Mouse (Mus musculus): ENCODE measurements at regions not wholly inside any gene's neighbourhood (a gene's known extent, or its start where the extent isn't known, plus 50 kb on each side); places are given as distances from the start of the nearest gene placed in this dataset.

DNA sequence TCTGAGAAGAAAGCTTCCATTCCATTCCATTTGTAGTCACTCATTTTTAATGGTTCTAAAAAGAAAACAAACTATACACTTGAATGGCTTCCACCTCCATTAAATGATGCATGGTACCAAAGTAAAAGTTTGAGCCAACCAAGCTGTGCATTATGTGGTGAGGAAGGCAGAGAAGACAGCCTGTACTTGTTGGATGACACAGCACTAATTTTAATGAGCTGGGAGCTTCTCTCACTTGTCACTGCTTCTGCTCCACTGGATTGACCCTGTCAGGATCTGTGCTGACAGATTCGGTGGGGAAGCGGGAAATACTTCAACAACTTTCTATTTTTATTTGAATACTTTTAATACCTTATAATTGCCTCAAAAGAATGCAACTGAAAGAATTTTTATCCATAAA, 403.3 kb downstream of the Tm4sf1 start:
- Histone ChIP-seq H3K4me1 (replicated peaks; ENCODE audit: insufficient read depth, low read length) (no peaks in the 10 kb centered on the region), H3K27me3 (ENCODE audit: insufficient read depth, low read length) (no peaks in the 10 kb centered on the region), H3K36me3 (ENCODE audit: insufficient read depth, low read length) (no peaks in the 10 kb centered on the region), H3K4me3 (replicated peaks; ENCODE audit: low read depth, low read length) (no peak overlapping the region), H3K27ac (no peak overlapping the region), H3K9ac (ENCODE audit: low read depth, low read length) (no peak overlapping the region), H3K4me2 (ENCODE audit: low read length) (no peak overlapping the region), H3K9me3 (replicated peaks; ENCODE audit: low read length) (no peaks in the 10 kb centered on the region)
- DNase-seq (ENCODE audit: low spot score) (no peak), ATAC-seq (replicated peaks; ENCODE audit: low FRiP score, low read depth) (no peak)
- TF ChIP-seq CTCF (IDR thresholded peaks at IDR 0.05; ENCODE audit: low read depth) = no peak
- 64% methylated on average over 2 of the region's 2 CpGs for WGBS

DNA sequence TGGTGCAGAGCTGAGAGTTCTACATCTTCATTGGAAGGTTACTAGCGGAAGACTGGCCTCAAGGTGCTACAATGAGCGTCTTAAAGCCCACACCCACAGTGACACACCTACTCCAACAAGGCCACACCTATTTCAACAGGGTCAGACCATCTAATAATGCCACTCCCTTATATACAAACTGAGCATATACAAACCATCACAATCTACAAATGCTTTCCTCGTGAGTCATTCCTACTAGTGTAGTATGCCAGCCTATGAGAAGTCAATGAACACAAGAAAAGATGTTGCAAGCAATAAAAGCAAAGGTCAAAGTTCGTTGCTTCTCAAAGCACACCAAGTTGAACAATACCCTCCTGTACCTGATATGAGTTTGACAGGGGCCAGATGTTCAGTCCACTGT, 424.7 kb downstream of the Tm4sf1 start:
- Histone ChIP-seq H3K4me2 (ENCODE audit: low read length) (no peak overlapping the region), H3K9me3 (replicated peaks; ENCODE audit: low read length) (no peaks in the 10 kb centered on the region), H3K4me1 (replicated peaks; ENCODE audit: insufficient read depth, low read length) (no peaks in the 10 kb centered on the region), H3K4me3 (replicated peaks; ENCODE audit: low read depth, low read length) (no peak overlapping the region), H3K36me3 (ENCODE audit: insufficient read depth, low read length) (no peaks in the 10 kb centered on the region), H3K27ac (no peak overlapping the region), H3K27me3 (ENCODE audit: insufficient read depth, low read length) (no peaks in the 10 kb centered on the region), H3K9ac (ENCODE audit: low read depth, low read length) (no peak overlapping the region)
- WGBS = 76% methylated on average over 4 of the region's 4 CpGs
- ATAC-seq (replicated peaks; ENCODE audit: low FRiP score, low read depth) (no peak; the same call in 1 of the 2 replicates), DNase-seq (ENCODE audit: low spot score) (no peak)
- TF ChIP-seq CTCF (IDR thresholded peaks at IDR 0.05; ENCODE audit: low read depth) = no peak

DNA sequence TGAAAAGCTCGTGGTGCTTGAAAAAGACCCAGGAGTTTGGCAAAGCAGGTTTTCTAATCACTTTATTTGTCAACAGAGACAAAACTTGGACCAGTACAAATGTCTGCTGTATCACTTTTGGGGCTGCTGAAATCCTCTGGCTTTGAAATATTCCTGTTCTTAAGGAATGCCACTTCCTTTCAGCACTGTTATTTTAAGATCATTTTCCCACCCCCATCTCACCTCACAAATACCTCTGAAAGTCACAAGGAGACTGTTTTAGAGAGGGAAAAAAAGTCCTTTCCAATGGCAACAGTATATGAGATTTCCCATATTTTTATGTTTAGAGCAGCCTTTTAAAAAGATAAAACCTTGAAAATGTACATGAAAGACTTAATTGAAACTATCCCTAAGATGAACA, 438.2 kb downstream of the Tm4sf1 start:
- no peak for TF ChIP-seq CTCF (IDR thresholded peaks at IDR 0.05; ENCODE audit: low read depth)
- DNase-seq (ENCODE audit: low spot score) (no peak), ATAC-seq (replicated peaks; ENCODE audit: low FRiP score, low read depth) (no peak)
- Histone ChIP-seq H3K27me3 (ENCODE audit: insufficient read depth, low read length) (no peaks in the 10 kb centered on the region), H3K9ac (ENCODE audit: low read depth, low read length) (no peak overlapping the region), H3K4me3 (replicated peaks; ENCODE audit: low read depth, low read length) (no peak overlapping the region), H3K9me3 (replicated peaks; ENCODE audit: low read length) (no peaks in the 10 kb centered on the region), H3K4me2 (ENCODE audit: low read length) (no peak overlapping the region), H3K27ac (no peak overlapping the region), H3K4me1 (replicated peaks; ENCODE audit: insufficient read depth, low read length) (no peaks in the 10 kb centered on the region), H3K36me3 (ENCODE audit: insufficient read depth, low read length) (no peaks in the 10 kb centered on the region)
- WGBS = 60% methylated on average over 1 of the region's 1 CpGs

DNA sequence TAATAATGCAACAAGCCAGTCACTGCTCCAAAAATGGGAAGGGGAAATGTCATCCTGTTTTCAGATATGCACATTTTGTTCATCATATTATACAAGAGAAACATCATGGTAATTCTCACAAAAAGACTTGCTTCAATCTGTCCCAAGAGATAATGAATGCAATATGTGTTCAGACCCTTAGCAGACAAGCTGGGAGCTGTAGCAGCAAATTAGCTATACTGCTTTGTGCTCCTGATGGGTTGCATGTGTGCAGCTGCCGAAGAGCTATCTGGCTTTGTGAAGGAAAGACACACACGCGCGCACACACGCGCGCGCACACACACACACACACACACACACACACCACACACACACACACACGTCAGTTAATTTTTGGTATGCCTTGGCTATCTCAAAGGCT, 441.9 kb downstream of the Tm4sf1 start:
- WGBS = 93% methylated on average over 9 of the region's 9 CpGs
- ATAC-seq (replicated peaks; ENCODE audit: low FRiP score, low read depth) (no peak), DNase-seq (ENCODE audit: low spot score) (no peak)
- H3K27ac ChIP-seq = no peak overlapping the region
- H3K36me3 ChIP-seq (ENCODE audit: insufficient read depth, low read length) = no peaks in the 10 kb centered on the region
- no peak overlapping the region for H3K4me3 ChIP-seq (replicated peaks; ENCODE audit: low read depth, low read length)
- no peak overlapping the region for H3K4me2 ChIP-seq (ENCODE audit: low read length)
- H3K27me3 ChIP-seq (ENCODE audit: insufficient read depth, low read length) = no peaks in the 10 kb centered on the region
- no peaks in the 10 kb centered on the region for H3K9me3 ChIP-seq (replicated peaks; ENCODE audit: low read length)
- TF ChIP-seq CTCF (IDR thresholded peaks at IDR 0.05; ENCODE audit: low read depth) = no peak
- no peaks in the 10 kb centered on the region for H3K4me1 ChIP-seq (replicated peaks; ENCODE audit: insufficient read depth, low read length)
- no peak overlapping the region for H3K9ac ChIP-seq (ENCODE audit: low read depth, low read length)

DNA sequence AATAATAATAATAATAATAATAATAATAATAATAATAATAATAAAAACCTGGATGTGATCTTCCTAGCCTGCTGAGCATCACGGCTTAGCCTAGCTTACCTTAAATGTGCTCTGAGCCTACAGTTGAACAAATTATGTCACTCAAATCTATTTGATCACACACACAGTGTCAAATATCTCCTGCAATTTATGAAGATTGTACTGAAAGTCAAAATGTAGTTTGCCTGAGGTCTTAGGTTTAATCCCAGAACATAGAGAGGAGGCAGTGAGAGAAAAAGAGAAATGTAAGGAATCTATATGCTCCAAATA, 456.4 kb downstream of the Tm4sf1 start:
- no peaks in the 10 kb centered on the region for H3K9me3 ChIP-seq (replicated peaks; ENCODE audit: low read length)
- no peaks in the 10 kb centered on the region for H3K27me3 ChIP-seq (ENCODE audit: insufficient read depth, low read length)
- H3K9ac ChIP-seq (ENCODE audit: low read depth, low read length) = no peak overlapping the region
- H3K4me1 ChIP-seq (replicated peaks; ENCODE audit: insufficient read depth, low read length) = no peaks in the 10 kb centered on the region
- H3K36me3 ChIP-seq (ENCODE audit: insufficient read depth, low read length) = no peaks in the 10 kb centered on the region
- H3K4me2 ChIP-seq (ENCODE audit: low read length) = no peak overlapping the region
- no peak overlapping the region for H3K27ac ChIP-seq
- no peak for TF ChIP-seq CTCF (IDR thresholded peaks at IDR 0.05; ENCODE audit: low read depth)
- H3K4me3 ChIP-seq (replicated peaks; ENCODE audit: low read depth, low read length) = no peak overlapping the region
- DNase-seq (ENCODE audit: low spot score) = no peak
- no peak for ATAC-seq (replicated peaks; ENCODE audit: low FRiP score, low read depth)
- WGBS = 95% methylated on average over 1 of the region's 1 CpGs

DNA sequence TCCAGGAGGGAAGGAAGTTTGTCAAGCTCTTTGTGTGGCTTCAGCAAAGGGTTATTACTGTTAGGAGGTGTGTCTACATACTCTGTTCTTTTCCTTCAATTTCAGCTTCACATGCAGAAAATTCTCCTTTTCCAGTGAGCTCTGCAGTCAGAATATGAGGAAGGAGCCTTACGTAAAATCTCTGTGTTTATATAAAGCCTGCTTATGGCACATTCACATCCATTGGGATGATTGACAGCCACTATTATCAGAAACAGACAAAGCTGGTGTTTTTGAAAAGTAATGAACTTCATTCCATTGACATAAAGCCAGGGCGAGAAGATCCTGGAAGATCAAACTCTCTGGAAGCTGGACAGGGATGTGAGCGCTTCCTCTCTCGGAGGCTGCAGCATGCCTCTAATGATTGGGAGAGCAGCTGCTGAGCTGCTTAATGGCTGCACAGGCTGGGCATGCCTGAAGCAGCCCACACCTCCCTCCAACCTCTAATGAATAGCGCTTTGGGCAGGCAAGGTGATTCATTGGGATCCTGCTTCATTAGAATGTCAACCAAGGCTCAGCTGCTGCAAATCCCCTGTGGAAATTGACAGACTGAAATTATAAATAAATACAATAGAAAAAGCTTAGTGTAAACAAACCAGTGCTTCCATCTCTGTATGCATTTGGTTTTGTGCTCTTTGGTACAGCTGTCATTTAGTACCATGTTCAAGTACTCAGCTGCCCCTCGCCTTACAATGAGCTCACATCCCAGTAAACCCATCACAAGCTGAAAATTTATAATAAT, 456.9 kb downstream of the Tm4sf1 start:
- no peak overlapping the region for H3K9ac ChIP-seq (ENCODE audit: low read depth, low read length)
- no peaks in the 10 kb centered on the region for H3K9me3 ChIP-seq (replicated peaks; ENCODE audit: low read length)
- no peaks in the 10 kb centered on the region for H3K27me3 ChIP-seq (ENCODE audit: insufficient read depth, low read length)
- TF ChIP-seq CTCF (IDR thresholded peaks at IDR 0.05; ENCODE audit: low read depth) = no peak
- no peak overlapping the region for H3K4me3 ChIP-seq (replicated peaks; ENCODE audit: low read depth, low read length)
- H3K4me1 ChIP-seq (replicated peaks; ENCODE audit: insufficient read depth, low read length) = no peaks in the 10 kb centered on the region
- H3K4me2 ChIP-seq (ENCODE audit: low read length) = no peak overlapping the region
- WGBS = 57% methylated on average over 6 of the region's 6 CpGs
- H3K36me3 ChIP-seq (ENCODE audit: insufficient read depth, low read length) = no peaks in the 10 kb centered on the region
- ATAC-seq (replicated peaks; ENCODE audit: low FRiP score, low read depth) = no peak
- H3K27ac ChIP-seq = no peak overlapping the region
- no peak for DNase-seq (ENCODE audit: low spot score)

DNA sequence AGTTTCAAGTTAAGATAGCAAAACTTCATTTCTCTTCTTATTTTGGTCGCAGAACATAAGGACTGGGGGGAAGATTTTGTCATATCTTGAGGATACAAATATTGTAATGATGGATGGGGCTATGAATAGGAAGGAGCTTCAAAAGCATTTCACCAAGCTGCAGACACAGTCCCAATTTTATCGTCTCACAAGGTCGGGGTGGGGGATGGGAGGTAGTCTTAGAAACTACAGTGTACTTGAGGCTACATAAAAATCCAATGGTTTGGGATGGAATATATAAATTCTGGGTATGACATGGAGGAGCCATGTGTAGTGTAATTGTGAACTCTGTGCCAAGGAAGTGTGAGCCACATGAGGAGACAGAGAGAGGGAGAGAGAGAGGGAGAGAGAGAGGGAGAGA, 464.6 kb downstream of the Tm4sf1 start:
- no peak overlapping the region for H3K27ac ChIP-seq
- ATAC-seq (replicated peaks; ENCODE audit: low FRiP score, low read depth) = no peak
- WGBS = 84% methylated on average over 3 of the region's 3 CpGs

More for the DNA sequence above, 464.6 kb downstream of the Tm4sf1 start:
- TF ChIP-seq CTCF (IDR thresholded peaks at IDR 0.05; ENCODE audit: low read depth) = no peak
- Histone ChIP-seq H3K4me1 (replicated peaks; ENCODE audit: insufficient read depth, low read length) (no peaks in the 10 kb centered on the region), H3K36me3 (ENCODE audit: insufficient read depth, low read length) (no peaks in the 10 kb centered on the region), H3K9ac (ENCODE audit: low read depth, low read length) (no peak overlapping the region), H3K4me3 (replicated peaks; ENCODE audit: low read depth, low read length) (no peak overlapping the region), H3K27me3 (ENCODE audit: insufficient read depth, low read length) (no peaks in the 10 kb centered on the region), H3K9me3 (replicated peaks; ENCODE audit: low read length) (no peaks in the 10 kb centered on the region), H3K4me2 (ENCODE audit: low read length) (no peak overlapping the region)
- no peak for DNase-seq (ENCODE audit: low spot score)

Data from kidney, postnatal 0 days (tissue).